Mouse (Mus musculus): Measurements from ENCODE around the gene Kcnq2. TPM values are rescaled to one million over a fixed set of nuclear protein-coding genes. Genes with fewer than 3 reads are reported as not detected.

Kcnq2 gene
- total RNA-seq, 1 experiment = 4.6 TPM

DNA sequence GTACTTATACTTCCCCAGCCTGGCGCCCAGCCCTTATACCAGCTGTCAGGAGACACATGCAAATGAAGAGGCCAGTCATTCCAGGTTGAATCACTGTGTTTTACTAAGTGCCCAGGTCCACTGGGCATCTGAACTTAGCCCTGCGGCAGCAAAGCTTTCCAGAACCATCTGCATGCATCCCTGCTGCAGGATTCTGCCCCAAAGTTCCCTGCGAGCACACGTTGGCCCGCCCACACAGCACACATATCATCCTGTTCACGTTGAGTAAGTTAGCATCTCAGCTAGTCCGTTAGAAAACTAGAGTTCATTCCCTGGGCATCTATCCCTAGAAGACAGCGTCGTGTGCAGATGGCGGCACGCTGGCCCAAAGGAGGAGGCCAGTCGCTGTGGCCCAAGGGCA lies 59.6 kb downstream of the Kcnq2 start:
- Histone ChIP-seq H3K9me3 (ENCODE audit: control insufficient read depth, insufficient read depth, low read depth, low read length) (no peaks in the 10 kb centered on the region), H3K36me3 (ENCODE audit: control insufficient read depth, insufficient read depth, low read length, poor library complexity, severe bottlenecking) (no peaks in the 10 kb centered on the region), H3K27ac (ENCODE audit: insufficient read depth, low read depth, low read length, poor library complexity, severe bottlenecking) (no peak overlapping the region), H3K4me3 (ENCODE audit: insufficient read depth in 1 of 2, low read depth in 1 of 2, low read length in 2 of 2, poor library complexity in 1 of 2, severe bottlenecking in 1 of 2) (no peak overlapping the region), H3K9ac (ENCODE audit: insufficient read depth, low read depth, low read length, poor library complexity, severe bottlenecking) (no peak overlapping the region), H3K4me1 (ENCODE audit: control insufficient read depth in 2 of 2, insufficient read depth in 2 of 2, low read length in 2 of 2, poor library complexity in 1 of 2) (peaks cover 0 to 1% of the 10 kb centered on the region in 2 experiments; a peak in 1 of 4 replicates)
- no peak for DNase-seq (ENCODE audit: low read depth, low spot score)
- TF ChIP-seq MAFK (IDR thresholded peaks at IDR 0.05; ENCODE audit: insufficient read depth, low read depth, low read length) = no peak
- TF ChIP-seq ZC3H11A (IDR thresholded peaks at IDR 0.05; ENCODE audit: borderline replicate concordance, low read depth, low read length) = no peak
- no peak for TF ChIP-seq HCFC1 (IDR thresholded peaks at IDR 0.05; ENCODE audit: borderline replicate concordance, insufficient read depth, low read length)
- TF ChIP-seq CHD2 (IDR thresholded peaks at IDR 0.05; ENCODE audit: low read depth, low read length) = no peak
- TF ChIP-seq ZNF384 (IDR thresholded peaks at IDR 0.05; ENCODE audit: low read depth, low read length) = no peak
- in situ Hi-C loops (cut with MboI; ENCODE audit: low sequenced_read_pairs in 2 of 2, unreplicated experiment in 2 of 2) = no loop called here

DNA sequence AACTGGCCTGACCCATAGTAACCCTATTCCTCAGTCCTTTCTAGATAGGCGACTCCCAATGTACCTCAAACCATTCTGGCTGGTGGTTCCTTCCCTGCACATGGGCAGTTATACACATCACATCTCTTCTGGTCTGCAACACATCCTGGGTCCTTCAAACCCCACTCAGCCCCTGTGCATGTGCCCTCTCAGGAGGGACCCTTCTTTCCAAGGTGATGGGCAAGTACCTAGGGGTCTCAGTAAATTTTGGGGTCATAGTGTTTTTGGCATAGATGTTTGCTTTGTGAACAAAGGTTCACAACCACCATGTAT lies 62.7 kb downstream of the Kcnq2 start:
- TF ChIP-seq ZNF384 (IDR thresholded peaks at IDR 0.05; ENCODE audit: low read depth, low read length) (no peak), HCFC1 (IDR thresholded peaks at IDR 0.05; ENCODE audit: borderline replicate concordance, insufficient read depth, low read length) (no peak), MAFK (IDR thresholded peaks at IDR 0.05; ENCODE audit: insufficient read depth, low read depth, low read length) (no peak), CHD2 (IDR thresholded peaks at IDR 0.05; ENCODE audit: low read depth, low read length) (no peak), ZC3H11A (IDR thresholded peaks at IDR 0.05; ENCODE audit: borderline replicate concordance, low read depth, low read length) (no peak)
- in situ Hi-C loops (cut with MboI; ENCODE audit: low sequenced_read_pairs in 2 of 2, unreplicated experiment in 2 of 2) = loop anchor here in 1 of 2 experiments (25.0 kb wide), 1 partner anchor 260 kb away; no protein-coding TSS in a partner anchor
- Histone ChIP-seq H3K9ac (ENCODE audit: insufficient read depth, low read depth, low read length, poor library complexity, severe bottlenecking) (no peak overlapping the region), H3K4me1 (ENCODE audit: control insufficient read depth in 2 of 2, insufficient read depth in 2 of 2, low read length in 2 of 2, poor library complexity in 1 of 2) (peaks cover 0 to 1% of the 10 kb centered on the region in 2 experiments; a peak in 2 of 4 replicates), H3K27ac (ENCODE audit: insufficient read depth, low read depth, low read length, poor library complexity, severe bottlenecking) (no peak overlapping the region), H3K9me3 (ENCODE audit: control insufficient read depth, insufficient read depth, low read depth, low read length) (no peaks in the 10 kb centered on the region), H3K36me3 (ENCODE audit: control insufficient read depth, insufficient read depth, low read length, poor library complexity, severe bottlenecking) (no peaks in the 10 kb centered on the region), H3K4me3 (ENCODE audit: insufficient read depth in 1 of 2, low read depth in 1 of 2, low read length in 2 of 2, poor library complexity in 1 of 2, severe bottlenecking in 1 of 2) (no peak overlapping the region)
- DNase-seq (ENCODE audit: low read depth, low spot score) = no peak

DNA sequence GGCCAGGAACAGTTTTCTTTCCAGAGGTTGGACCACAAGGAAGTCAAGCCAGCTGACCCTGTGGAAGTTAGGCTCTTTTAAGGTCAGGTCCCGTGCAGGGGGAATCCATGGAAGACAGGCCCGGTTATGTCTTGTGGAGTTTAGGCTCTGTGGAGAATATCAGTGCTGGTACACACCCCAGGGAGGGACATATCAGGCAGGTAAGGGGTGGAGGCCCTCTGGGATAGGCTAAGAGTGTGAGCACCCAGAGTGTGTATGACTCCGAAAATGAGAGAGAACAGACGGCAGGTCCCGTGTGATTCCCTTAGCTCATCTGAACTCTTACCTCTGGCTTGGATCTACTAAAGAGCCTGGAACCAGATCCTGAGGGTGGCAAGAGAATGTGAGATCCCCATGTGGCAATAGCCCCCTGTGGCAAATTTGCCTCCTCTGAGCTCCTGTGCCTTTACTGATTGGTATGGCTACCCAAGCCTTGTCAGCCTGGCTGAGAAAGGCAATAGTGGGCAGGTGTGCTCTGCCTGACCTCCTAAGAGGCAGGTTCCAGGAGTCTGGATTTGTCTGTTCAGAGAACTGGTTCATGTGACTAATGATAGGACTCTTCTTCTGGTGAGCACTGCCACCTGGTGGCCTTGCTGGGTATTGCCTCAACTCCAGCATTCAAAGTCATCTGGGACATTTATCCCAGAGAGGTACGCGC lies 63.2 kb downstream of the Kcnq2 start:
- in situ Hi-C loops (cut with MboI; ENCODE audit: low sequenced_read_pairs in 2 of 2, unreplicated experiment in 2 of 2) = loop anchor here in 1 of 2 experiments (25.0 kb wide), 1 partner anchor 260 kb away; no protein-coding TSS in a partner anchor
- peak; percentile 86 for DNase-seq (ENCODE audit: low read depth, low spot score)
- Histone ChIP-seq H3K9me3 (ENCODE audit: control insufficient read depth, insufficient read depth, low read depth, low read length) (no peaks in the 10 kb centered on the region), H3K27ac (ENCODE audit: insufficient read depth, low read depth, low read length, poor library complexity, severe bottlenecking) (no peak overlapping the region), H3K9ac (ENCODE audit: insufficient read depth, low read depth, low read length, poor library complexity, severe bottlenecking) (no peak overlapping the region), H3K36me3 (ENCODE audit: control insufficient read depth, insufficient read depth, low read length, poor library complexity, severe bottlenecking) (no peaks in the 10 kb centered on the region), H3K4me1 (ENCODE audit: control insufficient read depth in 2 of 2, insufficient read depth in 2 of 2, low read length in 2 of 2, poor library complexity in 1 of 2) (peaks cover 0 to 1% of the 10 kb centered on the region in 2 experiments; a peak in 2 of 4 replicates), H3K4me3 (ENCODE audit: insufficient read depth in 1 of 2, low read depth in 1 of 2, low read length in 2 of 2, poor library complexity in 1 of 2, severe bottlenecking in 1 of 2) (no peak overlapping the region)
- TF ChIP-seq MAFK (IDR thresholded peaks at IDR 0.05; ENCODE audit: insufficient read depth, low read depth, low read length) (0 out of 2 replicates have a peak, but pooled peaks have one; percentile 27), ZNF384 (IDR thresholded peaks at IDR 0.05; ENCODE audit: low read depth, low read length) (no peak), ZC3H11A (IDR thresholded peaks at IDR 0.05; ENCODE audit: borderline replicate concordance, low read depth, low read length) (peak; percentile 97), HCFC1 (IDR thresholded peaks at IDR 0.05; ENCODE audit: borderline replicate concordance, insufficient read depth, low read length) (no peak)

DNA sequence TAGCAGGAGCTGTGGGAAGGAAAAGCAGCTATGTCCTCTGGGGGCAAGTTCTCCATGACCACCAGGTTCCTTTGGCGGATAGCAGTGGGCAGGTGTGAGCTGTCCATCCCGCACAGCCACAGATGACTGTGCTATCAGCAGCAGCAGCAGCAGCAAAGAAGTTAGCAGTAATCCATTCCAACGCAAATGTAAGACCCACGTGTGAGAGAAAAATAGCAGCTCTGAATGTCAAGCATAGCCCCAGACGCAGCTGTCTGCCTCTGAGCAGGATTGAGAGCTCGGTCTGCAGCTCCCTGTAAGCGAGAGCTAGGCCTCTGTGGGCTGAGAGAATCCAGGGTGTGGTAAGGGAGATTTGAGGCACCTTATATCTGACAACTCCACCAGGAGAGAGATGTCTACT lies 65.0 kb downstream of the Kcnq2 start:
- Histone ChIP-seq H3K36me3 (ENCODE audit: control insufficient read depth, insufficient read depth, low read length, poor library complexity, severe bottlenecking) (no peaks in the 10 kb centered on the region), H3K4me1 (ENCODE audit: control insufficient read depth in 2 of 2, insufficient read depth in 2 of 2, low read length in 2 of 2, poor library complexity in 1 of 2) (peaks cover 0 to 1% of the 10 kb centered on the region in 2 experiments; a peak in 2 of 4 replicates), H3K27ac (ENCODE audit: insufficient read depth, low read depth, low read length, poor library complexity, severe bottlenecking) (no peak overlapping the region), H3K9me3 (ENCODE audit: control insufficient read depth, insufficient read depth, low read depth, low read length) (no peaks in the 10 kb centered on the region), H3K9ac (ENCODE audit: insufficient read depth, low read depth, low read length, poor library complexity, severe bottlenecking) (no peak overlapping the region), H3K4me3 (ENCODE audit: insufficient read depth in 1 of 2, low read depth in 1 of 2, low read length in 2 of 2, poor library complexity in 1 of 2, severe bottlenecking in 1 of 2) (no peak overlapping the region)
- TF ChIP-seq HCFC1 (IDR thresholded peaks at IDR 0.05; ENCODE audit: borderline replicate concordance, insufficient read depth, low read length) (no peak), CHD2 (IDR thresholded peaks at IDR 0.05; ENCODE audit: low read depth, low read length) (no peak), ZNF384 (IDR thresholded peaks at IDR 0.05; ENCODE audit: low read depth, low read length) (no peak), MAFK (IDR thresholded peaks at IDR 0.05; ENCODE audit: insufficient read depth, low read depth, low read length) (no peak), ZC3H11A (IDR thresholded peaks at IDR 0.05; ENCODE audit: borderline replicate concordance, low read depth, low read length) (no peak)
- no peak for DNase-seq (ENCODE audit: low read depth, low spot score)
- in situ Hi-C loops (cut with MboI; ENCODE audit: low sequenced_read_pairs in 2 of 2, unreplicated experiment in 2 of 2) = loop anchor here in 1 of 2 experiments (25.0 kb wide), 1 partner anchor 258 kb away; no protein-coding TSS in a partner anchor

Data from ES-E14 (cell line).